Mouse (Mus musculus): ENCODE results near the gene Sh3bp5.

The Sh3bp5 gene

GRCm38 (mm10) chr14:31337406-31337805 lies 98.5 kb downstream of the Sh3bp5 start:
- no peak for DNase-seq (ENCODE audit: low spot score in 2 of 2)

- peak; percentile 94 to 97 for DNase-seq (ENCODE audit: low spot score in 2 of 2)
Observed at GRCm38 (mm10) chr14:31336369-31337155, 99.3 kb downstream of the Sh3bp5 start, which contains the start of gene Capn7. Capn7 (plus strand) TSS chr14:31336638.

GRCm38 (mm10) chr14:31335765-31336164 lies 100.1 kb downstream of the Sh3bp5 start:
- DNase-seq (ENCODE audit: low spot score in 2 of 2), result no peak

- no peak for DNase-seq (ENCODE audit: low spot score in 2 of 2)
Observed at GRCm38 (mm10) chr14:31330957-31331356, 104.9 kb downstream of the Sh3bp5 start.

- no peak for DNase-seq (ENCODE audit: low spot score in 2 of 2)
Observed at GRCm38 (mm10) chr14:31329741-31330140, 106.1 kb downstream of the Sh3bp5 start.

GRCm38 (mm10) chr14:31327681-31328080 lies 108.2 kb downstream of the Sh3bp5 start:
- DNase-seq (ENCODE audit: low spot score in 2 of 2), result no peak

- DNase-seq (ENCODE audit: low spot score in 2 of 2), result no peak
Observed at GRCm38 (mm10) chr14:31327196-31327595, 108.7 kb downstream of the Sh3bp5 start.

- no peak for DNase-seq (ENCODE audit: low spot score in 2 of 2)
Observed at GRCm38 (mm10) chr14:31326770-31327169, 109.1 kb downstream of the Sh3bp5 start.

GRCm38 (mm10) chr14:31325551-31325950 lies 110.3 kb downstream of the Sh3bp5 start:
- DNase-seq (ENCODE audit: low spot score in 2 of 2), result no peak

GRCm38 (mm10) chr14:31324851-31325250 lies 111.0 kb downstream of the Sh3bp5 start:
- no peak for DNase-seq (ENCODE audit: low spot score in 2 of 2)

GRCm38 (mm10) chr14:31323849-31324792 lies 111.8 kb downstream of the Sh3bp5 start, which contains the start of gene Dnah1:
Dnah1 (minus strand) TSS chr14:31323896.
- peak in 1 of 2 experiments; percentile 22 for DNase-seq (ENCODE audit: low spot score in 2 of 2)

- no peak for DNase-seq (ENCODE audit: low spot score in 2 of 2)
Observed at GRCm38 (mm10) chr14:31323189-31323588, 112.7 kb downstream of the Sh3bp5 start.

GRCm38 (mm10) chr14:31322191-31322590 lies 113.7 kb downstream of the Sh3bp5 start:
- no peak for DNase-seq (ENCODE audit: low spot score in 2 of 2)

GRCm38 (mm10) chr14:31321181-31321580 lies 114.7 kb downstream of the Sh3bp5 start:
- no peak for DNase-seq (ENCODE audit: low spot score in 2 of 2)

- DNase-seq (ENCODE audit: low spot score in 2 of 2), result no peak
Observed at GRCm38 (mm10) chr14:31319546-31319945, 116.3 kb downstream of the Sh3bp5 start.

GRCm38 (mm10) chr14:31317754-31318153 lies 118.1 kb downstream of the Sh3bp5 start:
- DNase-seq (ENCODE audit: low spot score in 2 of 2), result no peak

GRCm38 (mm10) chr14:31316613-31317012 lies 119.3 kb downstream of the Sh3bp5 start:
- no peak for DNase-seq (ENCODE audit: low spot score in 2 of 2)

- DNase-seq (ENCODE audit: low spot score in 2 of 2), result no peak
Observed at GRCm38 (mm10) chr14:31313192-31313591, 122.7 kb downstream of the Sh3bp5 start.
